Mouse (Mus musculus): ENCODE measurements at regions not wholly inside any gene's neighbourhood (a gene's known extent, or its start where the extent isn't known, plus 50 kb on each side); places are given as distances from the start of the nearest gene placed in this dataset.

- no peak overlapping the region for H3K9ac ChIP-seq
- H3K27ac ChIP-seq = no peak overlapping the region
- ATAC-seq = no peak
- no peaks in the 10 kb centered on the region for H3K9me3 ChIP-seq
- H3K4me3 ChIP-seq (replicated peaks) = no peak overlapping the region
- 61% methylated on average over 7 of the region's 7 CpGs for WGBS
- H3K27me3 ChIP-seq (replicated peaks) = no peaks in the 10 kb centered on the region
- no peak overlapping the region for H3K4me2 ChIP-seq (replicated peaks)
- no peaks in the 10 kb centered on the region for H3K36me3 ChIP-seq
- 0 out of 2 replicates have a peak, but pooled peaks cover 2% of the 10 kb centered on the region for H3K4me1 ChIP-seq (replicated peaks)
These were observed 353.2 kb upstream of the Trib2 start for GRCm38 (mm10) chr12:16169781-16170535.

DNA sequence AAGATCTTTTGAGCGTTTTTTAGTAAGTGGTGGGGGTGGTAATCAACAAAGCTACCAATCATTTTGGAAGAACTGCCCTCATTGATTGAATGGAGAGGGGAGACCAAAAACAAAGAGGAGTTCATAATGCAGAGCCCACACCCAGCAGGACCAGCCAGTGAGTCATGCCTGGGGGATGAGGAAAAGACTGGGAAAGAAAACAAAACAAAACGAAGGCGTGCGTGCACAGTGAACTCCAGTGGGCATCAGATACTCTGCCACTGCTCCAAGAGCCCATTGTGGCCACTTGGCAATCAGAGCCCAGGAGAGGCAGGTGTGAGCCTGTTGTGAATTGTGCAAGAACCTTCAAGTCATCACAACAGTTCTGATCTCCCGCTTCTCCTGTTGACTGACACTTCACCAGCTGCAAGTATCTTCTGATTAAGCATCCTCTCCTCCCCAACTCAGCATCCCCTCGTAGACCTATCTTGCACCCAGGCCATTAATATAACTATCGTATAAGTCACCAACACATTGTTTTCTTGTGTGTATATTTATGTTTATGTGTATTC lies 351.1 kb upstream of the Trib2 start:
- Histone ChIP-seq H3K4me1 (replicated peaks) (0 out of 2 replicates have a peak, but pooled peaks cover 2% of the 10 kb centered on the region), H3K9ac (no peak overlapping the region), H3K9me3 (no peaks in the 10 kb centered on the region), H3K4me3 (replicated peaks) (no peak overlapping the region), H3K27me3 (replicated peaks) (no peaks in the 10 kb centered on the region), H3K4me2 (replicated peaks) (no peak overlapping the region), H3K36me3 (no peaks in the 10 kb centered on the region), H3K27ac (no peak overlapping the region)
- 49% methylated on average over 7 of the region's 7 CpGs for WGBS
- no peak for ATAC-seq

GRCm38 (mm10) chr12:16165126-16165525 lies 348.4 kb upstream of the Trib2 start:
- Histone ChIP-seq H3K27me3 (replicated peaks) (no peaks in the 10 kb centered on the region), H3K36me3 (no peaks in the 10 kb centered on the region), H3K9me3 (no peaks in the 10 kb centered on the region), H3K27ac (no peak overlapping the region), H3K4me2 (replicated peaks) (no peak overlapping the region), H3K9ac (no peak overlapping the region), H3K4me3 (replicated peaks) (no peak overlapping the region), H3K4me1 (replicated peaks) (0 out of 2 replicates have a peak, but pooled peaks cover 2% of the 10 kb centered on the region)
- 65% methylated on average over 4 of the region's 4 CpGs for WGBS
- ATAC-seq = no peak

DNA sequence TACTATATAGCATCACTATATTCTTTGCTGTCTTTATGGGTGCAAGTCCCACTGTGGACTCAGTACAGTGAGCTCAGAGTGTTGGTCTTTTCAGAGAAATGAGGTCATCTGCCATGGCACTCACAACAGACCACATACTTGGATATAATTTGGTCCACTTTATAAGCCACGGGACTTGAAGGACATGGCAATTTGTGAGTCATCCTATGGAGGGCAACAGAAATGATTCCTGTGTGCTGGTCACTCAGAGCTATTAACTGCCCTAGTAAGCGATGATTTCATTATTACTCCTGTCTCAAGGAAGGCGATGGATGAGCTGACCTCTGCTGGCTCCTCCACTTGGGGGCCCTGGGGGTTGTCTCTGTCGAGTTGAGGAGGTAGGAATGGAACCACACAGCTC lies 345.2 kb upstream of the Trib2 start:
- 65% methylated on average over 4 of the region's 4 CpGs for WGBS
- no peaks in the 10 kb centered on the region for H3K4me1 ChIP-seq (replicated peaks)
- H3K27ac ChIP-seq = no peak overlapping the region
- no peak overlapping the region for H3K9ac ChIP-seq
- H3K27me3 ChIP-seq (replicated peaks) = no peaks in the 10 kb centered on the region
- no peak overlapping the region for H3K4me2 ChIP-seq (replicated peaks)
- no peak overlapping the region for H3K4me3 ChIP-seq (replicated peaks)
- no peak for ATAC-seq
- H3K36me3 ChIP-seq = no peaks in the 10 kb centered on the region
- no peaks in the 10 kb centered on the region for H3K9me3 ChIP-seq

DNA sequence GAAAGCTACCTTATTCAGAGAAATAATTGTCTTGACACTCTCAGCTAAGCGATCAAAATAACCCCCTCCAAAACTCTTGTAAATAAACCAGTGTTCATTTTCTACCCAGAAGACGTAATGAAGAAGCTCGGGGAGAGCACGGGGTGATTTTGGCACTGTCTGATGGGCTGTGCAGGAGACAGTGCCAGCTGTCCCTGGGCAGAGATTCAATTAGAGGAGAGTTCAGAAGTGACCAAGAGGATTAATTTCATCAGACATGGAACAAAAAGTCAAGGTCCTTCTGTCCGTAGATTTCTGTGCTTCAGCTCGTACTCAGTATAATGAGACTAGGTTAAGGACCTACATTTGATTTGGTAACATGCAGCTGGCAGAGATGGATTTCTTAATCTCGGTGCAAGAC lies 341.2 kb upstream of the Trib2 start:
- ATAC-seq = no peak
- Histone ChIP-seq H3K27ac (no peak overlapping the region), H3K36me3 (no peaks in the 10 kb centered on the region), H3K9me3 (no peaks in the 10 kb centered on the region), H3K4me2 (replicated peaks) (no peak overlapping the region), H3K27me3 (replicated peaks) (no peaks in the 10 kb centered on the region), H3K9ac (no peak overlapping the region), H3K4me3 (replicated peaks) (no peak overlapping the region), H3K4me1 (replicated peaks) (no peaks in the 10 kb centered on the region)
- 84% methylated on average over 7 of the region's 7 CpGs for WGBS

DNA sequence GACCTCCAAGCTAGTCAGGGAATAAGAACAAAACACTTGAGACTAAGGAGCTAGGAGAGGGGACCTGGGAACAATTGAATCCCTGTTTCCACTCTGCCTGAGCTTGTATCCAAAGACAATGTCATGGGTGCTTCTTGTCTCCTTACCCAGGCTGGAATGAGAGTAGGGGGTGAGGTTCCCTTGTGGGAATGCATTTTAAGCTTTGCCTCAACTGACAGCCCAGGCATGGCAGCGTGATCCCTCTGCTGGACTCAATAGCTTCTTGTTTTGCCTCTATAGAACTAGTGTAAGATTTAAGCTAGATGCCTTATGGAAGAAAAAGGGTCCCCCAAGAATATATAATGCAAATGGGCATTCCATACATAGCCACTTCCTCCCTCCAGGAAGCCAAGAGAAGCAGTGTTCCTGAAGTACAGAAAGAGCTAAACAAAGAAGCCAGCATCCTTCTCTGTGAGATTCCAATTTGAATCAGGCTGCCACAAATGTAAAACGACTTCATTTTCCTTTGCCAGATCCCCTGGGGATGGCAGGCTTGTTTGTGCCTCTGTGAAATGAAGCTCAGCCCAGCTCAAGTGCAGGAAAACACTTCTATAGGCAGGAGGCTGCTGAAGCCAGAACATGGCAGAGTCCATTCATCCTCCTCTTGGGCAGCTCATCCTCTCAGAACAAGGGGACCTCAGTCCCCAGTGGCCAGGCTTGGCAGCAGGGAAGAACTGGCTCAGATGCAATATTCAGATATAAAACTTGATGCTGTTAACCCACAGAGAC lies 339.3 kb upstream of the Trib2 start:
- Histone ChIP-seq H3K9ac (no peak overlapping the region), H3K4me2 (replicated peaks) (no peak overlapping the region), H3K27me3 (replicated peaks) (no peaks in the 10 kb centered on the region), H3K4me3 (replicated peaks) (no peak overlapping the region), H3K27ac (no peak overlapping the region), H3K4me1 (replicated peaks) (no peaks in the 10 kb centered on the region), H3K36me3 (no peaks in the 10 kb centered on the region), H3K9me3 (no peaks in the 10 kb centered on the region)
- WGBS = 34% methylated on average over 2 of the region's 2 CpGs
- no peak for ATAC-seq

DNA sequence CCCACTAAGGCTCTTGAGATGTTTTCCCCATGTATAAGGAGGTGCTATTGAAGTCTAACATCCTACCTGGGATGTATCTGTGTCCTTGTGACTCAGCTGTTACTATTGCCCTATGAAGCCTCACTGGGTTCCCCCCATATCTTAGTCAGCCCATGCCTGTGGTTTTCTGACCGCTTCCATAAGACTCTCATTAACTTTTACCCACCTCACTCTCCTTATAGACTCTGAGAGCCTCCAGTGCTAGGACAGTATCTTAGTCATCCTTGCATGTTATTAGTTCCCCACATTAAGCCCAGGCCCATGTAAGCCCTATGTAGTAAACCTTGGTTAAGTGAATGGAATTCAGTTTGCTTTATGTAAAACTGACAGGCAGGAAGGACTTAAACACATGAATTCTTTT lies 337.5 kb upstream of the Trib2 start:
- Histone ChIP-seq H3K4me1 (replicated peaks) (no peaks in the 10 kb centered on the region), H3K4me2 (replicated peaks) (no peak overlapping the region)
- WGBS = 90% methylated on average over 1 of the region's 1 CpGs

GRCm38 (mm10) chr12:16152108-16152507 lies 335.4 kb upstream of the Trib2 start:
- H3K27me3 ChIP-seq (replicated peaks) = no peaks in the 10 kb centered on the region
- H3K4me1 ChIP-seq (replicated peaks) = no peaks in the 10 kb centered on the region
- no peak for ATAC-seq
- H3K27ac ChIP-seq = no peak overlapping the region
- H3K4me2 ChIP-seq (replicated peaks) = no peak overlapping the region
- 84% methylated on average over 11 of the region's 11 CpGs for WGBS
- H3K9me3 ChIP-seq = no peaks in the 10 kb centered on the region
- H3K9ac ChIP-seq = no peak overlapping the region
- no peaks in the 10 kb centered on the region for H3K36me3 ChIP-seq
- no peak overlapping the region for H3K4me3 ChIP-seq (replicated peaks)

More for the DNA sequence above, 337.5 kb upstream of the Trib2 start:
- ATAC-seq = no peak
- no peak overlapping the region for H3K9ac ChIP-seq
- no peak overlapping the region for H3K4me3 ChIP-seq (replicated peaks)
- no peaks in the 10 kb centered on the region for H3K9me3 ChIP-seq
- H3K27ac ChIP-seq = no peak overlapping the region
- H3K27me3 ChIP-seq (replicated peaks) = no peaks in the 10 kb centered on the region
- no peaks in the 10 kb centered on the region for H3K36me3 ChIP-seq

DNA sequence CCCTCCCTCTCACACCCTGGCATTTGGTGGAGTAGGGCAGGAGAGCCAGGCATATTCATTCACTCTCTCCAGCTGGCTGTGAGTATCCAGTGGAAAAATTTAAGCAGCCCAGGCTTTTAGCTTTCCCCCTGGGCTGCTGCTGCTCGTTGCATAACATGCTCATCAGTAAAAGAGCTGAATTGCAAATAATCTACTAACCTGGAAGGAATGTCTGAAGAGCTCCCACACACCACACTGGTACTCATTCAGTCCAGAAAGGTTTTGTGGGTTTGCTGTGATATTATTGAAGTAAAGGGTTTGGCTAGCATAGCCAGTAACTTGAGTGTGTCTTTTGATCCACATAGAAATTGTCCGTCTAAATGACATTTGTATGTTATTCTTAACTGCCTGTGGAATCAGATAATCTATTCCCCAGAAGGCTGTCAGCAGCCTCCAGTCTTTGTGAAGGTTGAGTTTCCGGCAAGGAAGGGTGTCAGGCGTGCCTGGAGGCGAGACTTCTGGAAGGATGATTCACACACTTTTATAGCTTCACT lies 334.5 kb upstream of the Trib2 start:
- ATAC-seq = no peak
- 39% methylated on average over 5 of the region's 5 CpGs for WGBS
- no peaks in the 10 kb centered on the region for H3K9me3 ChIP-seq
- no peak overlapping the region for H3K4me2 ChIP-seq (replicated peaks)
- no peak overlapping the region for H3K27ac ChIP-seq
- H3K27me3 ChIP-seq (replicated peaks) = no peaks in the 10 kb centered on the region
- no peak overlapping the region for H3K9ac ChIP-seq
- no peaks in the 10 kb centered on the region for H3K4me1 ChIP-seq (replicated peaks)
- no peaks in the 10 kb centered on the region for H3K36me3 ChIP-seq
- no peak overlapping the region for H3K4me3 ChIP-seq (replicated peaks)

DNA sequence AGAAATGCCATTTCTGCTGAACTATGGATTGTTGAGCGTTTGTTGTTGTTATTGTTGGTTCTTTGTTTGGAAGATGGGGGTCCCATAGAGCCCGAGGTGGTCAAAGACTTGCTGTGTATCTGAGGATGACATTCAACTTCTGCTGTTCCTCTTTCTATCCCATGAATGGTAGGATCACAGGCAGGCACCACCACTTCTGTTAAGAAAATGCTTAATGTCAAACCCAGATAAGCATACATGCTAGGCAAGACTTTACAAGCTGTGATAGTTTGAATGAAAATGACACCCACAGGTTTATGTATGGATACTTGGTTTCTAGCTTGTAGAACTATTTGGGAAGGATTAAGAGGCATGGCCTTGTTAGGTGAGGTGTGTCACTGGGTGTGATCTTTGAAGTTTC lies 330.2 kb upstream of the Trib2 start:
- Histone ChIP-seq H3K36me3 (no peaks in the 10 kb centered on the region), H3K4me1 (replicated peaks) (no peaks in the 10 kb centered on the region), H3K9ac (no peak overlapping the region), H3K9me3 (no peaks in the 10 kb centered on the region), H3K27me3 (replicated peaks) (no peaks in the 10 kb centered on the region), H3K4me3 (replicated peaks) (no peak overlapping the region), H3K27ac (no peak overlapping the region), H3K4me2 (replicated peaks) (no peak overlapping the region)
- WGBS = 72% methylated on average over 2 of the region's 2 CpGs
- no peak for ATAC-seq

DNA sequence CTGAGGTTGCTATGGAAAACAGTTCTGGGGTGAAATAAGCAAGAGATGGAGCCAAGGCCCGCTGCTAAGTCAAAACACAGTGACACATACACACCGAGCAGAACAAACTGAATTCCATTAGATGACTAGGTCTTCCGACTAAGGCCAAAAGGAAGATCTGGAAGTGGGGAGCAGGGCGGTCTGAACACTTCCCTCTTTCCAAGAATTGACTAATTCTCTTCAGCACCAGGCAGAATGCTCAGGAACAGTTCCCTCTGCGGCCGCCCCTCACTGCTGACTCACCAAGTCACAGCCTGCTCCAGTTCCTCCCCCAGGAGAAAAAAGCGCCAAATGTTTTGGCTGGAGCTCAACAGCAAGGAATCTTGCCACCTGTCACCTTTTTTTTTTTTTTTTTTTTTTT lies 328.9 kb upstream of the Trib2 start:
- no peak for ATAC-seq
- H3K36me3 ChIP-seq = no peaks in the 10 kb centered on the region
- 83% methylated on average over 7 of the region's 7 CpGs for WGBS
- H3K4me2 ChIP-seq (replicated peaks) = no peak overlapping the region
- no peak overlapping the region for H3K27ac ChIP-seq
- no peaks in the 10 kb centered on the region for H3K9me3 ChIP-seq
- H3K4me3 ChIP-seq (replicated peaks) = no peak overlapping the region
- H3K27me3 ChIP-seq (replicated peaks) = no peaks in the 10 kb centered on the region
- no peaks in the 10 kb centered on the region for H3K4me1 ChIP-seq (replicated peaks)
- no peak overlapping the region for H3K9ac ChIP-seq

GRCm38 (mm10) chr12:16141193-16141592 lies 324.5 kb upstream of the Trib2 start:
- Histone ChIP-seq H3K4me1 (replicated peaks) (no peaks in the 10 kb centered on the region), H3K9ac (no peak overlapping the region), H3K9me3 (no peaks in the 10 kb centered on the region), H3K4me3 (replicated peaks) (no peak overlapping the region), H3K36me3 (no peaks in the 10 kb centered on the region), H3K4me2 (replicated peaks) (no peak overlapping the region), H3K27me3 (replicated peaks) (no peaks in the 10 kb centered on the region), H3K27ac (no peak overlapping the region)
- ATAC-seq = no peak
- WGBS = 72% methylated on average over 4 of the region's 4 CpGs
